Mouse (Mus musculus): ENCODE results near the gene Vwa5b1. TPM values are rescaled to one million over a fixed set of nuclear protein-coding genes. Genes with fewer than 3 reads are reported as not detected.

Gene Vwa5b1
- polyA plus RNA-seq, 1 experiment from 2014 or later: 0.23 TPM

DNA sequence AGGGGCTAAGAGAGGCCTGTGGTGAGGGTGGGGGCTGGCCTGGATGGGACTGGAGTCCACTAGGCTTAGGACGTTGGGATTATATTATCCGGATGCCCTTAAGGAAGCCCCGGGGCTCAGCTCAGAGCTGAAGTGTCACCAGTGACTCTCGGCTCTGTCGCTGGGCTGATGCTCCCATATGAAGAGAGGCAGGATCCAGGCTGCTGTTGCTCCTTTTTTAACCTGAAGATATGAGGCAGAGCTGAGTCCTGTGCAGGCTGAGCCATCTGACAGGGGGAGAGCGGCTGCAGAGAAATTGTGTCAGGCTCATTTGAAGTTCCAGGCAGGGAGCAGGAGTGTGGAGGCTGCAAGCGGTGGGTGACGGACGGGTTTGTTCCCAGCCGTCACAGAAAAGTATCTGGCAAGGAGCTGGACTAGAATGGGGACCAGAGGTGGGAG, 87.5 kb downstream of the Vwa5b1 start:
- peaks cover 30% of the 10 kb centered on the region for H3K27me3 ChIP-seq
- no peak overlapping the region for H3K9ac ChIP-seq
- H3K4me2 ChIP-seq (replicated peaks): no peak overlapping the region
- 12% methylated on average over 10 of the region's 10 CpGs for WGBS
- H3K27ac ChIP-seq (replicated peaks): no peak overlapping the region
- ATAC-seq (ENCODE audit: insufficient number of reproducible peaks, low FRiP score, low TSS enrichment, low read depth): no peak
- H3K4me3 ChIP-seq (replicated peaks): no peak overlapping the region
- H3K4me1 ChIP-seq: peaks cover 4% of the 10 kb centered on the region; the same call in 1 of the 2 replicates
- H3K36me3 ChIP-seq: no peaks in the 10 kb centered on the region
- H3K9me3 ChIP-seq (replicated peaks): no peaks in the 10 kb centered on the region

DNA sequence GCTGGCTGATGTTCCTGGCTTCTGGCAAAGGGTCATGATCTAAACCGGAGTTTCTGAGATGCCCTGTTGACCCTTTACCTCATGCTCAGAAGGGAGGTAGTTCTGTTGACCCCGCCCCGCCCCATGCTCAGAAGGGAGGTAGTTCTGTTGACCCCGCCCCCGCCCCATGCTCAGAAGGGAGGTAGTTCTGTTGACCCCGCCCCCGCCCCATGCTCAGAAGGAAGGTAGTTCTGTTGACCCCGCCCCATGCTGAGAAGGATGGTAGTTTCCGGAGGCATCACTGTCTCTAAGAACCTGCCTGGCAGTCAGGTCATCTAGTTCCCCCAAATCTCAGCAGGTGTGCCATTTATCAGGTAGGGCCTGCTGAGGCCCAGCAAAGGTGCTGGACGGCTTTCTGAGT, 88.1 kb downstream of the Vwa5b1 start:
- Histone ChIP-seq H3K27ac (replicated peaks) (no peak overlapping the region), H3K9ac (no peak overlapping the region), H3K4me1 (peaks cover 9% of the 10 kb centered on the region; the same call in 1 of the 2 replicates), H3K4me2 (replicated peaks) (no peak overlapping the region), H3K4me3 (replicated peaks) (no peak overlapping the region), H3K36me3 (no peaks in the 10 kb centered on the region), H3K9me3 (replicated peaks) (no peaks in the 10 kb centered on the region), H3K27me3 (peaks cover 25% of the 10 kb centered on the region)
- WGBS: 15% methylated on average over 10 of the region's 10 CpGs
- no peak for ATAC-seq (ENCODE audit: insufficient number of reproducible peaks, low FRiP score, low TSS enrichment, low read depth)

DNA sequence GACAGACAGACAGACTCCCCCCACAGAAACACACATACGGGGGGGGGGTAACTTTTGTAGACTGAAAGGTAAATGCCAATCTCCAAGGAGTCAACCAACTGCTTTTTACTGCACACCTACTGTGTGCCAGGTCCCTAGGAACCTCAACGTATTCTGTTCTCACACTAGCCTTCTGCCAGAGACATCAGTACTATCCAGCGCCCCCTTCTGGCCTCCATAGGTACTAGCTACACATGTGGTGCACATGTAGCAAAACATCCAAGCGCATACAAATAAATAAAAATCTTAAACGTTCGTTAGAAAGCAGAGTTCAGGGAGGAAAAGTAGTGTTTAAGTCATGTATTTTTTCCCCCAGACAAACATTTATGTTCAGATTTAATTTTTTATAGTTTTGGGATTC, 88.6 kb downstream of the Vwa5b1 start:
- Histone ChIP-seq H3K4me3 (replicated peaks) (no peak overlapping the region), H3K27me3 (peaks cover 24% of the 10 kb centered on the region), H3K4me1 (peaks cover 9% of the 10 kb centered on the region; the same call in 1 of the 2 replicates), H3K9me3 (replicated peaks) (no peaks in the 10 kb centered on the region), H3K27ac (replicated peaks) (no peak overlapping the region), H3K4me2 (replicated peaks) (no peak overlapping the region), H3K36me3 (no peaks in the 10 kb centered on the region), H3K9ac (no peak overlapping the region)
- no peak for ATAC-seq (ENCODE audit: insufficient number of reproducible peaks, low FRiP score, low TSS enrichment, low read depth)
- 57% methylated on average over 6 of the region's 6 CpGs for WGBS

DNA sequence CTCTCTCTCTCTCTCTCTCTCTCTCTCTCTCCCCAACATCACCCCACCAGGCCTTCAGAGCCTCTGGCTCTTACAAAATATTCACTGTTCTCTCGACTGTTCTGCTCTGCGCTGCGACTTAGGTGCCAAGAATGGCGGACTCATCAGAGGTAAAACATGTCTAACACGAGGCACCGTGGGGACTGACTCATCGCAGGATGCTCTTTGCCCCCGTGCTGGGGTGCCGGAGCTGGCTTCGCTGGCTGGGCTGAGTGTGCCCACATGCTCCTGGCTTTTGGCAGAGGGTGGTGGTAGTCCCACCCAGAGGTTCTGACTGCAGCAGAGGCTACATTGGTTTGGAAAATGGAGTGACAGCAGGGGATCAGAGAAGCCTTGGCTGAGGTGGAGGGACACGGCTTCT, 89.4 kb downstream of the Vwa5b1 start:
- no peaks in the 10 kb centered on the region for H3K9me3 ChIP-seq (replicated peaks)
- H3K9ac ChIP-seq: no peak overlapping the region
- no peak for ATAC-seq (ENCODE audit: insufficient number of reproducible peaks, low FRiP score, low TSS enrichment, low read depth)
- H3K4me3 ChIP-seq (replicated peaks): no peak overlapping the region
- WGBS: 76% methylated on average over 11 of the region's 11 CpGs
- no peak overlapping the region for H3K4me2 ChIP-seq (replicated peaks)
- peaks cover 9% of the 10 kb centered on the region; the same call in 1 of the 2 replicates for H3K4me1 ChIP-seq
- H3K27me3 ChIP-seq: peaks cover 24% of the 10 kb centered on the region
- H3K36me3 ChIP-seq: no peaks in the 10 kb centered on the region
- H3K27ac ChIP-seq (replicated peaks): no peak overlapping the region

DNA sequence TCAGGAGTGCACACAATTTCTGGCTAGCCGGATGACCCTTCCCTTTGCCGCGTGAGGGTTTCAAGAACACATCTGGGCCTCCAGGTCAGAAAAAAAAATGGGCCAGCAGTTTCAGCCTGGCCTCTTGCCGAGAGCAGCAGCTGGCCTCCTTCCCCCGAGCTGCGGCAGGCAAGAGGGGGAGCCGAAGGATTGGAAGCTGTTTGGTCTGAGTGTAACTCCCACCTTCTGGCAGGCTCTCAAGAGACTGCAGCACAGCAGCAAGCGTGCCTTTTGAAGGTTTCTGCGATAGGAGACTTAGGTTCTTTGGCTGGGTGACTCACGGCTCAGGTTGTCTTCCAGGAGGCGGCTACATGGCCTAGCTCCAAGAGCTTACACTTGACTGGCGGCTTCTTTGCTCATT, 92.5 kb downstream of the Vwa5b1 start:
- no peak overlapping the region for H3K27ac ChIP-seq (replicated peaks)
- H3K4me2 ChIP-seq (replicated peaks): no peak overlapping the region
- WGBS: 44% methylated on average over 12 of the region's 12 CpGs
- no peaks in the 10 kb centered on the region for H3K9me3 ChIP-seq (replicated peaks)
- H3K4me1 ChIP-seq: peaks cover 9% of the 10 kb centered on the region; the same call in 1 of the 2 replicates
- no peak overlapping the region for H3K4me3 ChIP-seq (replicated peaks)
- H3K36me3 ChIP-seq: no peaks in the 10 kb centered on the region
- no peak overlapping the region for H3K9ac ChIP-seq
- peaks cover 11% of the 10 kb centered on the region for H3K27me3 ChIP-seq
- ATAC-seq (ENCODE audit: insufficient number of reproducible peaks, low FRiP score, low TSS enrichment, low read depth): no peak

DNA sequence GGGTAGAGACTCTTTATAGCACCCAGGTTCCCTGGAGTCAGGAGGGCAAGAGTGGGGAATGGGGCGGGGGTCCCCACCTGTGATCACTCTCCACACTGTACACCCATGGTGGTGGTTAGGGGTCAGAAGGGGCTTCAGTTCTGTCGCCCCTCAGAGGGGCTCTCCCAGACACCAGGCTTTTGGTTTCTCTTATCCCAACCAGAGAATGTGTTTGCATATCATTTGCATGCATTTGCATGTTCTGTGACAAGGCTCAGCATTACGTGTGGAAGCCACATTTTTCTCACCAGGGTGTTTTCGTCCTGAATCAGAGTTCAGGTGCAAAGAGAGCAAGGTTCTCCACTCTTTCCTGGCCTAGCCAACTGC, 97.6 kb downstream of the Vwa5b1 start:
- ATAC-seq (ENCODE audit: insufficient number of reproducible peaks, low FRiP score, low TSS enrichment, low read depth): no peak
- WGBS: 65% methylated on average over 4 of the region's 4 CpGs
- H3K9me3 ChIP-seq (replicated peaks): no peaks in the 10 kb centered on the region

GRCm38 (mm10) chr4:138537210-138538083, 98.2 kb downstream of the Vwa5b1 start:
- ATAC-seq (ENCODE audit: insufficient number of reproducible peaks, low FRiP score, low TSS enrichment, low read depth): no peak

More for the DNA sequence above, 97.6 kb downstream of the Vwa5b1 start:
- Histone ChIP-seq H3K9ac (no peak overlapping the region), H3K4me2 (replicated peaks) (no peak overlapping the region), H3K27me3 (no peaks in the 10 kb centered on the region; the same call in 1 of the 2 replicates), H3K4me1 (peaks cover 4% of the 10 kb centered on the region; the same call in 1 of the 2 replicates), H3K4me3 (replicated peaks) (no peak overlapping the region), H3K36me3 (no peaks in the 10 kb centered on the region), H3K27ac (replicated peaks) (no peak overlapping the region)

DNA sequence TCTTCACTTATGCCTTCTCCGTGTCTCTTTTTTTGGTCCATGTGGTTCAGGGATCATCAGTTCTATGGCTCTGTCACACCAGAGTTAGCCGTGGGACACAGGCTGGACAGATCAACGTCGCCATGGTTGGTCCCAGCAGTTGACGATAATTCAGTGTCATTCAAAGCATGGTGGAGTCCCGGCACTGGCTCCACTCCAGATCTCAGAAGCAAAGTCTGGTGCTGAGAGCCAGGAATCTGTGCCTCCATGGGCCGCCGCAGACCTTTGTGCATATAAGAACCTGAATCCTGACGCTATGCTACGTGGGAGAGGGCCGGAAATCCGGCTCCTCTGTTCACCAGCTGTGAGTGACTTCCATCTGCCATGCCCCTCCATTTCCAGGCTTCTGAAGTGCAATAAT, 100.1 kb downstream of the Vwa5b1 start:
- no peaks in the 10 kb centered on the region for H3K4me1 ChIP-seq
- no peak overlapping the region for H3K9ac ChIP-seq
- no peak overlapping the region for H3K4me3 ChIP-seq (replicated peaks)
- H3K36me3 ChIP-seq: no peaks in the 10 kb centered on the region
- WGBS: 82% methylated on average over 12 of the region's 12 CpGs
- no peaks in the 10 kb centered on the region; the same call in 1 of the 2 replicates for H3K27me3 ChIP-seq
- ATAC-seq (ENCODE audit: insufficient number of reproducible peaks, low FRiP score, low TSS enrichment, low read depth): no peak
- H3K27ac ChIP-seq (replicated peaks): no peak overlapping the region
- no peaks in the 10 kb centered on the region for H3K9me3 ChIP-seq (replicated peaks)
- no peak overlapping the region for H3K4me2 ChIP-seq (replicated peaks)

More at GRCm38 (mm10) chr4:138537210-138538083, 98.2 kb downstream of the Vwa5b1 start:
- Histone ChIP-seq H3K27ac (replicated peaks) (no peak overlapping the region), H3K9ac (no peak overlapping the region), H3K27me3 (no peaks in the 10 kb centered on the region; the same call in 1 of the 2 replicates), H3K9me3 (replicated peaks) (no peaks in the 10 kb centered on the region), H3K4me3 (replicated peaks) (no peak overlapping the region), H3K4me2 (replicated peaks) (no peak overlapping the region), H3K4me1 (no peaks in the 10 kb centered on the region), H3K36me3 (no peaks in the 10 kb centered on the region)
- 29% methylated on average over 10 of the region's 10 CpGs for WGBS

GRCm38 (mm10) chr4:138533877-138534276, 101.8 kb downstream of the Vwa5b1 start:
- Histone ChIP-seq H3K4me3 (replicated peaks) (no peak overlapping the region), H3K4me1 (no peaks in the 10 kb centered on the region), H3K36me3 (no peaks in the 10 kb centered on the region), H3K27me3 (no peaks in the 10 kb centered on the region; the same call in 1 of the 2 replicates), H3K9me3 (replicated peaks) (no peaks in the 10 kb centered on the region), H3K9ac (no peak overlapping the region), H3K4me2 (replicated peaks) (no peak overlapping the region), H3K27ac (replicated peaks) (no peak overlapping the region)
- 83% methylated on average over 2 of the region's 2 CpGs for WGBS
- ATAC-seq (ENCODE audit: insufficient number of reproducible peaks, low FRiP score, low TSS enrichment, low read depth): no peak

DNA sequence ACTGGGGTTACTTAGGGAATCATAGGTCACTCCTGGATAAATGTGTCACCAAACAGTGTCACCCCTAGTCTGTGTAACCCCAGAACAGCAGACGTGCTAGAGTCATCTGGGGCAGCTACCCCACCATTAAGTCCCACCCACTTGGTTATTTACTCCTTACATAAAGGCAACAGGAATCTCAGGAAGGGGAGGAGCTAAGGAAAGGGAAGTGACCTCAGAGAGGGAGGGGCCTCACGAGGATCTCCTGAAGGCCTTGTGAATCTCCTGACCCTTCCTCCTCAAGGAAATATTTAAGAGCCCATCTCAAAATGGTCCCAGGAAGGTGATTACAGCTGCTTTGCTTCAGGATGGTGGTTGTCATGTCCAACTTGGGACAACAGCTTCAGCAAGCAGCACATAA, 103.9 kb downstream of the Vwa5b1 start:
- 86% methylated on average over 2 of the region's 2 CpGs for WGBS
- no peaks in the 10 kb centered on the region for H3K4me1 ChIP-seq

GRCm38 (mm10) chr4:138530011-138530410, 105.7 kb downstream of the Vwa5b1 start:
- H3K27ac ChIP-seq (replicated peaks): no peak overlapping the region
- H3K4me2 ChIP-seq (replicated peaks): no peak overlapping the region
- H3K4me3 ChIP-seq (replicated peaks): no peak overlapping the region
- no peak overlapping the region for H3K9ac ChIP-seq
- no peaks in the 10 kb centered on the region for H3K36me3 ChIP-seq
- H3K27me3 ChIP-seq: peaks cover 5% of the 10 kb centered on the region; the same call in 1 of the 2 replicates
- no peaks in the 10 kb centered on the region for H3K9me3 ChIP-seq (replicated peaks)
- ATAC-seq (ENCODE audit: insufficient number of reproducible peaks, low FRiP score, low TSS enrichment, low read depth): no peak
- 83% methylated on average over 6 of the region's 6 CpGs for WGBS
- no peaks in the 10 kb centered on the region for H3K4me1 ChIP-seq

More for the DNA sequence above, 103.9 kb downstream of the Vwa5b1 start:
- no peak for ATAC-seq (ENCODE audit: insufficient number of reproducible peaks, low FRiP score, low TSS enrichment, low read depth)
- Histone ChIP-seq H3K4me3 (replicated peaks) (no peak overlapping the region), H3K9me3 (replicated peaks) (no peaks in the 10 kb centered on the region), H3K27me3 (peaks cover 5% of the 10 kb centered on the region), H3K4me2 (replicated peaks) (no peak overlapping the region), H3K27ac (replicated peaks) (no peak overlapping the region), H3K36me3 (no peaks in the 10 kb centered on the region), H3K9ac (no peak overlapping the region)

Measured in embryonic facial prominence, embryonic 15.5 days (tissue).